Mouse (Mus musculus) spleen, postnatal 14 days (tissue): ENCODE results near the gene Vmn2r102.

ENCODE experiments used
- DNase-seq, 2 experiments: peaks; one replicate each; pipeline ENCODE4 v3.0.0; 2021 to 2022; ENCODE audit warnings: low spot score in 2 of 2

Gene Vmn2r102

DNA sequence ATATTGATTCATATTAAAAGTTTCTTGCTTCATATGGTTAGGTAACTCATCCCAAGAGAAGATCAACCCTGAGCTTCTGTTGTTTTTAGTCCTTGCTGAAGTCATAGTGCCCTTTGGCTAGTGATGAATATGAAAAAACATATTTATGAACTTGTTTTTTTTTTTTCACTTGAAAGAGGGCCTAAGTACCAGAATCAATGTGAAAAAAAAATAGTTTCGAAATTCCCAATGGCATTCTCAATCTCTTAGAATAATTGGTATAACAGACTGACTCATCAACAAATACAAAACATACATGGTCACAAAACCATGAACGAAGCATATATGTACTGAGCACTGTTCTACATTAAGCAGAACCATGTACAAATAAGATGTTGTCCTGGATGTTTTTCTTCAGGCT, at the start of gene Vmn2r102:
TSS of gene Vmn2r102 (plus strand) at position 301 of the 400 bp plus-strand sequence.
- DNase-seq, result no peak

DNA sequence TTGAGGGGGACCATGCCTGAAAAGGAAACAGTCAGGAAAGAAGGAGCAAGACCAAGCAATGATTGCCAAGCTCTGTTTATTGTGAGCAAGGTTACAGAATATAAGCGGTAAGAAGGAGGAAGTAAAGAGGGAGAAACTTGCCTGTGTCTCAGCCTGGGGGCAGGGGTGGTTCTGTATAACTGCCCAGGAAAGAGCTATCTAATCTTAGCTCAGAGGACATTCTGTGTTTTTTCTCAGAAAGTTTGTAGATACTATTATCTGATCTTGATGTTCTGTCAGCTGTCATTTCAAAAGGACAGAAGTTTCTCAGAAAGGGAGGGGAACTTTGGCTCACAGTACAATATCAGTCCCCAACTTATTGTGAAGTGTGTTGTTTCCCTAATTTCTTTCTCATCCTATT, 30.8 kb upstream of the Vmn2r102 start:
- no peak for DNase-seq

DNA sequence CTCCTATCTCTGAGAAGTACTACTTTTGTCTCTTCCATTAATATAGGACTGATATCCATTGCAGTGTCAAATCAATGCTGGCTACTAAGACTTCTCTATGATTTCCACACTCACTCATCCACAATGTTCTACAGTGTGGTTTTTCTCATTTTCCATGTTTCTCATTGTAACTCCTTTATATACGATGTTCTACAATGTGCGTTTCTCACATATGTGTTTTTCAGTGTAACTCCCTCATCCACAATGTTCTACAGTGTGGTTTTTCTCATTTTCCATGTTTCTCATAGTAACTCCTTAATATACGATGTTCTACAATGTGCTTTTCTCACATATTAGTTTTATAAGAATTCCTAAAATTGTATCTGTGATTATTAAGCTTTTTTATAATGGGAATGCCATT, 1.7 kb upstream of the Vmn2r102 start:
- DNase-seq, result no peak

DNA sequence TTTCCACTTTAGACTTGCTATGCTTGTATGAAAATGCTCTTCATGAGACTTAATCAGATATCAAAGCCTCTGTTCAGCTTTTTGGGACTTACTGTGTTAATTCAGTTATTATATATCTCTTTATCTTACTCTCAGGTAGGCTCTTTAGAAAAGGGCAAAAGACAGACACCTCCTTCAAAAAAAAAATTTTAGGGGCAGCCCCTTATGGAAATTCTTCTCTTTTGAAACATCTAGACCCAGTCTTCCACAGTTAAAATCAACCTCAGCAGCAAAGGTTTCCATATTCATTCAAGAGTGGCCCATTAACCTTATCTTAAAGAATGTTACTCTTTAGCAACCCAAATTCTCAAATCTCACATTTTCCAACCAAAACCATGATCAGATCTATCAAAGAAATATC, 31.9 kb downstream of the Vmn2r102 start:
- no peak for DNase-seq
